Mouse (Mus musculus): ENCODE measurements around the gene Rasgrf2. TPM values are rescaled to one million over a fixed set of nuclear protein-coding genes. Genes with fewer than 3 reads are reported as not detected.

The Rasgrf2 gene
- polyA plus RNA-seq, 1 experiment from 2014 or later: 11.8 TPM

- no peaks in the 10 kb centered on the region for H3K4me1 ChIP-seq (ENCODE audit: control insufficient read depth, insufficient read depth, low read depth, low read length)
- no peak overlapping the region for H3K27ac ChIP-seq (ENCODE audit: low read depth, low read length)
- H3K4me3 ChIP-seq (ENCODE audit: low read length): no peak overlapping the region
- H3K4me2 ChIP-seq (ENCODE audit: low read length): no peak overlapping the region
- H3K27me3 ChIP-seq (replicated peaks; ENCODE audit: control insufficient read depth, insufficient read depth, low read length): no peaks in the 10 kb centered on the region
- no peak for ATAC-seq
- WGBS: 59% methylated on average over 1 of the region's 1 CpGs
- no peak overlapping the region for H3K9ac ChIP-seq (ENCODE audit: low read depth, low read length)
- H3K9me3 ChIP-seq (ENCODE audit: control insufficient read depth, low read length): no peaks in the 10 kb centered on the region
- H3K36me3 ChIP-seq (ENCODE audit: control insufficient read depth, insufficient read depth, low read length): no peaks in the 10 kb centered on the region
Observed at GRCm38 (mm10) chr13:91938826-91939225, 192.6 kb downstream of the Rasgrf2 start.

DNA sequence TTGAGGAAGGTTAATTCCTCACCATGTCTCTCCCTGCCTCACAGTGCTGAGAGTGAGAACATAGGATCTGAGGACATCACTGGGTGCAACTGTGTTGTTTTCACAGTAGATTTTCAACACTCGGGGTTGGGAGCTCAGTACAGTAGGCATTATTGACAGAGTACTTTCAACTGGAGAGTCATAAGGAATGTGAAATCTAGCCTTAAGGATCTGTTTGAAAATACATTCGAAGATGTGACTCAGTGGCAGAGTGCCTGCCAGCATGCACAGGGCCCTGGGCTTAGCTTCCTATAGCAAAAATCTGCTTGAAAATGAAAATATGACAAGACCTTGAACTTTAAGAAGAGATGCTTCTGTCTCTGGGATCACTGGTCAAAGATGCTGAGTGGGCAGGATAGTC is 194.2 kb downstream of the Rasgrf2 start:
- 89% methylated on average over 2 of the region's 2 CpGs for WGBS

DNA sequence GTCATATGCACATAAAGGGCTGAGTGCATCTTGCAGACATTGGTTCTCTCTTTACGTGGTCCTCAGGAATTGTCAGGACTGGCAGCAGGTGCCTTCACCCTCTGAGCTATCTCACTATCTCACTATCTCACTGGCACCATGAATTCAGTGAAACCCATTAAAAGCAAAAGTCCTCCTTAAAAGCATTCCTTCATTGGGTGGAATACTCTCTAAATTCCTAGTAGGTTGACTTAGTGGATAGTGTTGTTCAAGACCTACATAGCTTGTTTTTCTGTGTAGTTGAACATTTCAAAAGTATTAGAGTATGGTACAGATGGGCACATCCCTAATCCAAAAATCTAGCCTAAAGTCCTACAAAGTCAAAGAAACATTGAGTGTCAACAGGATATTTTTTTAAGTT is 199.3 kb downstream of the Rasgrf2 start:
- no peaks in the 10 kb centered on the region for H3K36me3 ChIP-seq (ENCODE audit: control insufficient read depth, insufficient read depth, low read length)
- 92% methylated on average over 1 of the region's 1 CpGs for WGBS
- H3K27ac ChIP-seq (ENCODE audit: low read depth, low read length): no peak overlapping the region
- no peaks in the 10 kb centered on the region for H3K27me3 ChIP-seq (replicated peaks; ENCODE audit: control insufficient read depth, insufficient read depth, low read length)
- no peak for ATAC-seq
- no peak overlapping the region for H3K4me3 ChIP-seq (ENCODE audit: low read length)
- H3K9ac ChIP-seq (ENCODE audit: low read depth, low read length): no peak overlapping the region
- H3K4me1 ChIP-seq (ENCODE audit: control insufficient read depth, insufficient read depth, low read depth, low read length): no peaks in the 10 kb centered on the region
- H3K4me2 ChIP-seq (ENCODE audit: low read length): no peak overlapping the region
- H3K9me3 ChIP-seq (ENCODE audit: control insufficient read depth, low read length): no peaks in the 10 kb centered on the region

More for the DNA sequence above, 194.2 kb downstream of the Rasgrf2 start:
- Histone ChIP-seq H3K36me3 (ENCODE audit: control insufficient read depth, insufficient read depth, low read length) (no peaks in the 10 kb centered on the region), H3K4me1 (ENCODE audit: control insufficient read depth, insufficient read depth, low read depth, low read length) (no peaks in the 10 kb centered on the region), H3K4me3 (ENCODE audit: low read length) (no peak overlapping the region), H3K27me3 (replicated peaks; ENCODE audit: control insufficient read depth, insufficient read depth, low read length) (no peaks in the 10 kb centered on the region), H3K9me3 (ENCODE audit: control insufficient read depth, low read length) (no peaks in the 10 kb centered on the region), H3K27ac (ENCODE audit: low read depth, low read length) (no peak overlapping the region), H3K9ac (ENCODE audit: low read depth, low read length) (no peak overlapping the region), H3K4me2 (ENCODE audit: low read length) (no peak overlapping the region)
- ATAC-seq: no peak

DNA sequence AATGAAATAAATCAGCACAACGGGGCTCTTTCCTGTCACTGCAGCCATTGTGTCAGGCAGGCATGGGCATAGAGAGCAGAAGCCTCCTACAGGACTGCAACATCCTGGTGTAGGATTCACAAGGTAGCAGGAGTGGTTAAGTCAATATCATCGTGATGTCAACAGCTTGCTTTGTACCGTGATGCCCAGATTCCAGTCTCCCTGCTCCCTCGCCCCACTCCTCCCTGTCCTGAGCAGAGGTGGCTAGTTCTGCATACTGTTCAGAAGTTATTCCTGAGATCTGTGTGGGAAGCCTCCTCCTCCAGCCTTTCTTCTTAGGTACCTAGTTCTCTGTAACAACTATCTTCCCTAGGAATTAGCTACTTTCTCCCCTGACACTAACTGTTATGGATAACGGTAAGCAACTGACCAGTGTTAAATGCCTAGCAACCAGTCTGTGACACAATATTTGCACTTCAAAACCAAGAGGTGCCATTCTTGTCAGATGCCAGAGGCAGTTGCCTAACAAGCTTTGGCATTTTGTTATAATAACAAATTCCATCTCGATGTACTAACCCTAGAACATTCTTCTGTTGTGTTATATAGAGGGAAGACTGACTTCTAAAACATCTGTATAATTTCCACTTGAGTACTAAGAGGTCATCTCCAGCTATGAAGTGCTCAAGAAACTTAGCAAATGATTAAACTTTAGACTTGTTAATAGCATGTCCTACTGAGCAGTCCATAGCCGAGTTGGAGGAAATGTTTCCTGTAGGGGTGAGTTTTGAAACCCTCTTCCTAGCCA is 201.3 kb downstream of the Rasgrf2 start:
- Histone ChIP-seq H3K4me1 (ENCODE audit: control insufficient read depth, insufficient read depth, low read depth, low read length) (no peaks in the 10 kb centered on the region), H3K4me2 (ENCODE audit: low read length) (no peak overlapping the region), H3K27me3 (replicated peaks; ENCODE audit: control insufficient read depth, insufficient read depth, low read length) (no peaks in the 10 kb centered on the region), H3K4me3 (ENCODE audit: low read length) (no peak overlapping the region), H3K36me3 (ENCODE audit: control insufficient read depth, insufficient read depth, low read length) (no peaks in the 10 kb centered on the region), H3K9ac (ENCODE audit: low read depth, low read length) (no peak overlapping the region), H3K27ac (ENCODE audit: low read depth, low read length) (no peak overlapping the region), H3K9me3 (ENCODE audit: control insufficient read depth, low read length) (no peaks in the 10 kb centered on the region)
- no peak for ATAC-seq
- 85% methylated on average over 7 of the region's 7 CpGs for WGBS

DNA sequence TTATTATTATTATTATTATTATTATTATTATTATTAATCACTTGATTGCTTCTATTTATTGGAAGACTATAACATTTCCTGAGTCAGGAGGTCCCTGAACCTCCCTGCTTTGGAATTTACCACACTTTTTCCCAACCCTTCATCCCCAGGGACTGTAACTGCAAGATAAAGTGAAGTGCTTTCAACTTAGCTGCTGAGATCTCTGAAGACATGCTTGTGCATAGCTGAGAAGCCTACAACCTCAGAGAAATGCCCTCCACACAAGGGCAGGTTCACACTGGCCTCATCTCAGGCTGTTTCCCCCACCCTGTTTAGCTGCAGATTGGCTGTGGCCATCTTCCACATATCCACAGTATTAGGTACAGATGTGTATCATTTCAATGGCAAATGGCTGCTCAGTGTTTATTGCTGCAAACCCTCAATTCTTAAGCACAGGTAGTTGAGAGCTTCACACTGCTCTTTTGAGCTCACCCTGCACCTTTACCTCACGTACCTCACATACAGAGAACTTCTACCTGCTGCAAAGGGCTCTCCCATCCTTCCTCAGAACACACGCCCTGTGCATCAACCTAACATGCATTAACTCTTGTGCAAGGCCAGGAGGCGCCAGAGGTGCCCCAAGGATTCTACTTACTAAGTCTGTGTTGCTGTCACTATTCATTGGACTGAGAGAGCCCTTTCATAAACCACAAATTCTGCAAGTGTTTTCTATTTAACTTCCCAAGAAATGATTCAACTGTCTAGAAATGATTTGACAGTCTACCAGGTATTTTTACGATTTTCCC is 202.7 kb downstream of the Rasgrf2 start:
- H3K36me3 ChIP-seq (ENCODE audit: control insufficient read depth, insufficient read depth, low read length): no peaks in the 10 kb centered on the region
- H3K9ac ChIP-seq (ENCODE audit: low read depth, low read length): no peak overlapping the region
- H3K27ac ChIP-seq (ENCODE audit: low read depth, low read length): no peak overlapping the region
- no peaks in the 10 kb centered on the region for H3K4me1 ChIP-seq (ENCODE audit: control insufficient read depth, insufficient read depth, low read depth, low read length)
- H3K4me2 ChIP-seq (ENCODE audit: low read length): no peak overlapping the region
- ATAC-seq: no peak
- H3K27me3 ChIP-seq (replicated peaks; ENCODE audit: control insufficient read depth, insufficient read depth, low read length): no peaks in the 10 kb centered on the region
- WGBS: 77% methylated on average over 4 of the region's 4 CpGs
- no peak overlapping the region for H3K4me3 ChIP-seq (ENCODE audit: low read length)
- no peaks in the 10 kb centered on the region for H3K9me3 ChIP-seq (ENCODE audit: control insufficient read depth, low read length)

DNA sequence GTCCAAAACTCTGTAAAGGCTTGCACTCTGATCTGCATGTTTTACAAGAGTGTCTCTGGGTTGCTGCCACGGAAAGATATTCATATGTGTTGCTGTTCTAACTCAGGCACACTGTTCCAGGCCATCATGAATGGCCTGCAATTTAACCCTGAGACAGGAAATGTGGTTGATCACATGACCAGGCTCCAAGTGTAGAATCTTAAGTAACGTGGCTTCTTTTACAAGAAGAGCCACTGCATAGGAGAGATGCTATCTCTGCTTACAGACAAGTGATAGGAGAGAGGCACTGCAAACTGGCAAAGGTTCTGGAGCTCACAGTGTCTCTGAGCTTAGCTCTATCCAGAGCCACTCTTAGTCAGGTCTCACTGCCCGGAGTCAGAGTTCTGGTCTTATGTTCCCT is 210.4 kb downstream of the Rasgrf2 start:
- no peaks in the 10 kb centered on the region for H3K9me3 ChIP-seq (ENCODE audit: control insufficient read depth, low read length)
- no peaks in the 10 kb centered on the region for H3K4me1 ChIP-seq (ENCODE audit: control insufficient read depth, insufficient read depth, low read depth, low read length)
- WGBS: 77% methylated on average over 3 of the region's 3 CpGs
- H3K9ac ChIP-seq (ENCODE audit: low read depth, low read length): no peak overlapping the region
- H3K27ac ChIP-seq (ENCODE audit: low read depth, low read length): no peak overlapping the region
- no peak overlapping the region for H3K4me2 ChIP-seq (ENCODE audit: low read length)
- no peaks in the 10 kb centered on the region for H3K27me3 ChIP-seq (replicated peaks; ENCODE audit: control insufficient read depth, insufficient read depth, low read length)
- no peak for ATAC-seq
- H3K36me3 ChIP-seq (ENCODE audit: control insufficient read depth, insufficient read depth, low read length): no peaks in the 10 kb centered on the region
- no peak overlapping the region for H3K4me3 ChIP-seq (ENCODE audit: low read length)

GRCm38 (mm10) chr13:91918764-91919163 is 212.7 kb downstream of the Rasgrf2 start:
- Histone ChIP-seq H3K9me3 (ENCODE audit: control insufficient read depth, low read length) (no peaks in the 10 kb centered on the region), H3K27ac (ENCODE audit: low read depth, low read length) (no peak overlapping the region), H3K36me3 (ENCODE audit: control insufficient read depth, insufficient read depth, low read length) (no peaks in the 10 kb centered on the region), H3K4me3 (ENCODE audit: low read length) (no peak overlapping the region), H3K9ac (ENCODE audit: low read depth, low read length) (no peak overlapping the region), H3K4me2 (ENCODE audit: low read length) (no peak overlapping the region), H3K4me1 (ENCODE audit: control insufficient read depth, insufficient read depth, low read depth, low read length) (peaks cover 4% of the 10 kb centered on the region; the same call in 1 of the 2 replicates), H3K27me3 (replicated peaks; ENCODE audit: control insufficient read depth, insufficient read depth, low read length) (no peaks in the 10 kb centered on the region)
- 81% methylated on average over 5 of the region's 5 CpGs for WGBS
- no peak for ATAC-seq

DNA sequence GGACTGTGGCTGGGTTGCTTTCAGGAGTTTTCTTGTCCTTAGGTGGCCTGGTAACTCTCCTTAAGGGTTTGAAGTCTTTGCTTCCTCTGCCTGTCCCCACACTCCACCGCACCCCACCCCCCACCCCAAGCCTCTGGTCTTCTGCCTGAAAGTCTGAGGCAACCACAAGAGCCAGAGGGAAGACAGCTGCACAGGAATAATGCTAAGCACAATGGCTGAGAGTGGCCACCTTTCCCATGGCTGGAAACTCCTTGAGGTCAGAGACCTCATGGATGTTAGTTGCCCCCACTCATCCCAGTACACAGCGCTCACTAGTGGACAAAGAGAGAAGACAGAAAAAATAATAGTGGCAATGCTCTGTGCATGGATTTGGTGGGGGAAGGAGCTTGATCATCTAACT is 213.6 kb downstream of the Rasgrf2 start:
- no peaks in the 10 kb centered on the region for H3K27me3 ChIP-seq (replicated peaks; ENCODE audit: control insufficient read depth, insufficient read depth, low read length)
- H3K36me3 ChIP-seq (ENCODE audit: control insufficient read depth, insufficient read depth, low read length): no peaks in the 10 kb centered on the region
- no peak overlapping the region for H3K4me3 ChIP-seq (ENCODE audit: low read length)
- no peaks in the 10 kb centered on the region for H3K9me3 ChIP-seq (ENCODE audit: control insufficient read depth, low read length)
- H3K27ac ChIP-seq (ENCODE audit: low read depth, low read length): no peak overlapping the region
- H3K4me1 ChIP-seq (ENCODE audit: control insufficient read depth, insufficient read depth, low read depth, low read length): peaks cover 4% of the 10 kb centered on the region; the same call in 1 of the 2 replicates
- H3K4me2 ChIP-seq (ENCODE audit: low read length): no peak overlapping the region
- no peak overlapping the region for H3K9ac ChIP-seq (ENCODE audit: low read depth, low read length)
- no peak for ATAC-seq
- WGBS: 94% methylated on average over 2 of the region's 2 CpGs

GRCm38 (mm10) chr13:91916308-91916707 is 215.1 kb downstream of the Rasgrf2 start:
- Histone ChIP-seq H3K27ac (ENCODE audit: low read depth, low read length) (no peak overlapping the region), H3K9ac (ENCODE audit: low read depth, low read length) (no peak overlapping the region), H3K4me1 (ENCODE audit: control insufficient read depth, insufficient read depth, low read depth, low read length) (peaks cover 4% of the 10 kb centered on the region; the same call in 1 of the 2 replicates), H3K27me3 (replicated peaks; ENCODE audit: control insufficient read depth, insufficient read depth, low read length) (no peaks in the 10 kb centered on the region), H3K36me3 (ENCODE audit: control insufficient read depth, insufficient read depth, low read length) (no peaks in the 10 kb centered on the region), H3K9me3 (ENCODE audit: control insufficient read depth, low read length) (no peaks in the 10 kb centered on the region), H3K4me3 (ENCODE audit: low read length) (no peak overlapping the region), H3K4me2 (ENCODE audit: low read length) (peak overlapping the region; percentile 30)
- WGBS: 89% methylated on average over 5 of the region's 5 CpGs
- ATAC-seq: peak; percentile 53; the same call in 1 of the 2 replicates
